Mouse (Mus musculus): ENCODE results near the gene Tas2r135. TPM values are rescaled to one million over a fixed set of nuclear protein-coding genes. Genes with fewer than 3 reads are reported as not detected.

The Tas2r135 gene
- not detected in 2 replicates for total RNA-seq (2012; rRNA removed)
- polyA plus RNA-seq (2012; ENCODE audit: insufficient read depth in 1 of 2, insufficient read length in 2 of 2, low read depth in 1 of 2, low replicate concordance in 2 of 2, missing spikeins in 1 of 2), result not detected

GRCm38 (mm10) chr6:42405134-42405533 lies at the start of gene Tas2r135:
Gene Tas2r135, plus strand, starts transcription at chr6:42405434.
- Histone ChIP-seq H3K27ac (ENCODE audit: control insufficient read depth, low read depth, low read length) (no peak within 1 kb of the TSS), H3K4me1 (ENCODE audit: control insufficient read depth in 1 of 2, insufficient read depth in 2 of 2, low read length in 2 of 2) (no peaks in the 10 kb centered on the region), H3K9ac (ENCODE audit: control insufficient read depth, low read depth, low read length, poor library complexity, severe bottlenecking) (no peak within 1 kb of the TSS), H3K79me2 (ENCODE audit: control insufficient read depth, insufficient read depth, low read length, poor library complexity) (no peaks in the 10 kb centered on the region), H3K36me3 (ENCODE audit: control insufficient read depth in 1 of 2, insufficient read depth in 2 of 2, low read length in 2 of 2) (no peaks in the 10 kb centered on the region), H3K9me3 (replicated peaks; ENCODE audit: insufficient read depth, low read length) (no peaks in the 10 kb centered on the region), H3K27me3 (ENCODE audit: control insufficient read depth in 1 of 2, insufficient read depth in 2 of 2, low read length in 2 of 2) (no peaks in the 10 kb centered on the region; a peak in 1 of 4 replicates), H3K4me3 (ENCODE audit: control insufficient read depth in 1 of 2, insufficient read depth in 1 of 2, low read depth in 2 of 2, low read length in 2 of 2) (no peak within 1 kb of the TSS)
- TF ChIP-seq POLR2AphosphoS2 (IDR thresholded peaks at IDR 0.05; ENCODE audit: low read length) (no peak), MAZ (IDR thresholded peaks at IDR 0.05; ENCODE audit: low read depth, low read length) (no peak), TBP (IDR thresholded peaks at IDR 0.05; ENCODE audit: low read depth, low read length) (no peak), NELFE (IDR thresholded peaks at IDR 0.05; ENCODE audit: low read depth, low read length) (no peak), TCF12 (IDR thresholded peaks at IDR 0.05; ENCODE audit: low read depth, low read length) (no peak), UBTF (IDR thresholded peaks at IDR 0.05; ENCODE audit: borderline replicate concordance, insufficient read depth, low read depth, low read length) (no peak)
- no peak for DNase-seq (ENCODE audit: low read depth, low spot score)

DNA sequence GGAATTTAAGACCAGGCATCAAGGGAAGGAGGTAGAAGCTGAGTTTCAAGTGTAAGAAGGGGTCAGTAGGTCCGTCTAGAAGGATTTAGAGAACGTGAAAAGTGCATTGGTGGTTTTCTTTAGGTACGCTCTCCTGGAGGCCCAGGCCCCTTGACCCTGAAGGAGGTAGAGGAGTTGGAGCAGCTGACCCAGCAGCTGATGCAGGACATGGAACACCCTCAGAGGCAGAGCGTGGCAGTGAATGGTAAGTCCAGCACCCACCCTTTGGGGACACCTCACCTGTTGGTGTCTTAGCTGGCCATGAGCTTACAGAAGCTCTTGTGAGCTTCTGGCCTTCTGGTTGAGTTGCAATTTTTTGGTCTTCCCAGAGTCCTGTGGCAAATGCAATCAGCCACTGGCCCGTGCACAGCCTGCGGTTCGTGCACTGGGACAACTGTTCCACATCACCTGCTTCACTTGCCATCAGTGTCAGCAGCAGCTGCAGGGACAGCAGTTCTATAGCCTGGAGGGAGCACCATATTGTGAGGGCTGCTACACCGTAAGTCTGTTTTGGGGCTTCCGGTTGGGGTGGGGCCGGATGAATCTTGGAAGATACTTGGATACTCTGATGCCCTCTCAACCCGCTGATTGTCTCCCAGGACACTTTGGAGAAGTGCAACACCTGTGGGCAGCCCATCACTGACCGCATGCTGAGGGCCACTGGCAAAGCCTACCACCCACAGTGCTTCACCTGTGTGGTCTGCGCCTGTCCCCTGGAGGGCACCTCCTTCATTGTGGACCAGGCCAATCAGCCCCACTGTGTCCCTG lies 49.2 kb upstream of the Tas2r135 start:
- no peaks in the 10 kb centered on the region for H3K9me3 ChIP-seq (replicated peaks; ENCODE audit: insufficient read depth, low read length)
- H3K4me3 ChIP-seq (ENCODE audit: control insufficient read depth in 1 of 2, insufficient read depth in 1 of 2, low read depth in 2 of 2, low read length in 2 of 2), result no peak overlapping the region
- H3K27me3 ChIP-seq (ENCODE audit: control insufficient read depth in 1 of 2, insufficient read depth in 2 of 2, low read length in 2 of 2), result no peaks in the 10 kb centered on the region
- H3K36me3 ChIP-seq (ENCODE audit: control insufficient read depth in 1 of 2, insufficient read depth in 2 of 2, low read length in 2 of 2), result peaks cover 0 to 29% of the 10 kb centered on the region in 2 experiments; a peak in 3 of 4 replicates
- no peak overlapping the region for H3K27ac ChIP-seq (ENCODE audit: control insufficient read depth, low read depth, low read length)
- no peaks in the 10 kb centered on the region for H3K79me2 ChIP-seq (ENCODE audit: control insufficient read depth, insufficient read depth, low read length, poor library complexity)
- no peak overlapping the region for H3K9ac ChIP-seq (ENCODE audit: control insufficient read depth, low read depth, low read length, poor library complexity, severe bottlenecking)
- no peak for TF ChIP-seq POLR2AphosphoS5 (IDR thresholded peaks at IDR 0.05; ENCODE audit: borderline replicate concordance, low read depth, low read length)
- TF ChIP-seq ZMIZ1 (IDR thresholded peaks at IDR 0.05; ENCODE audit: low read depth, low read length), result no peak
- TF ChIP-seq NRF1 (IDR thresholded peaks at IDR 0.05; ENCODE audit: insufficient read depth, low read depth, low read length, poor library complexity, severe bottlenecking), result no peak
- no peak for TF ChIP-seq MYB (IDR thresholded peaks at IDR 0.05; ENCODE audit: low read depth, low read length)
- no peak for TF ChIP-seq TAL1 (IDR thresholded peaks at IDR 0.05; ENCODE audit: low read length)
- no peak for TF ChIP-seq TBP (IDR thresholded peaks at IDR 0.05; ENCODE audit: low read depth, low read length)
- peaks cover 11 to 40% of the 10 kb centered on the region in 2 experiments for H3K4me1 ChIP-seq (ENCODE audit: control insufficient read depth in 1 of 2, insufficient read depth in 2 of 2, low read length in 2 of 2)
- no peak for DNase-seq (ENCODE audit: low read depth, low spot score)

DNA sequence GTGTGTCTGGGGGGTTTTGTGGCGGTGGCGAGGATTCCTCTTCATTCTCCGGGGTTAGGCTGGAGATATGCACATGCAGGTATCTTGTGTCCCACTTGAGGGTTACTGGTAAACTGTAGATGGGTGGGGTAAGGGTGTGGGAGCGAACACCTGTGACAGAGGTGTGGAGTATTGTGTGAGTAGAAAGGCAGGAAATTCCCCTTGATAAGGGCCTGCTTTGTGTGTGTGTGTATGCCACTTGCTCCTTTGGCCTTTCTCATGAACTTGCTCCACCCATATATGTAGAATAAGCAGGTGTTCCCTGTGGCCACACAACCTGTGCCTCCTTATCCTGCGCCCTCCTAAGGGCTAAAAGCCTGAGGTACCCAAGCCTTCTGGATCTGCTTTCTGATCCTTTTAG lies 48.3 kb upstream of the Tas2r135 start:
- Histone ChIP-seq H3K4me1 (ENCODE audit: control insufficient read depth in 1 of 2, insufficient read depth in 2 of 2, low read length in 2 of 2) (peaks cover 9 to 35% of the 10 kb centered on the region in 2 experiments), H3K36me3 (ENCODE audit: control insufficient read depth in 1 of 2, insufficient read depth in 2 of 2, low read length in 2 of 2) (peaks cover 0 to 22% of the 10 kb centered on the region in 2 experiments; a peak in 3 of 4 replicates), H3K27me3 (ENCODE audit: control insufficient read depth in 1 of 2, insufficient read depth in 2 of 2, low read length in 2 of 2) (no peaks in the 10 kb centered on the region), H3K9ac (ENCODE audit: control insufficient read depth, low read depth, low read length, poor library complexity, severe bottlenecking) (no peak overlapping the region), H3K79me2 (ENCODE audit: control insufficient read depth, insufficient read depth, low read length, poor library complexity) (no peaks in the 10 kb centered on the region), H3K9me3 (replicated peaks; ENCODE audit: insufficient read depth, low read length) (no peaks in the 10 kb centered on the region), H3K27ac (ENCODE audit: control insufficient read depth, low read depth, low read length) (no peak overlapping the region), H3K4me3 (ENCODE audit: control insufficient read depth in 1 of 2, insufficient read depth in 1 of 2, low read depth in 2 of 2, low read length in 2 of 2) (no peak overlapping the region)
- TF ChIP-seq ETS1 (IDR thresholded peaks at IDR 0.05; ENCODE audit: low read depth, low read length) (no peak), ZKSCAN1 (IDR thresholded peaks at IDR 0.05; ENCODE audit: low read depth, low read length) (no peak), POLR2A (IDR thresholded peaks at IDR 0.05; ENCODE audit: control insufficient read depth in 1 of 2, insufficient read depth in 1 of 2, low read depth in 1 of 2, low read length in 2 of 2, poor library complexity in 1 of 2) (no peak), NELFE (IDR thresholded peaks at IDR 0.05; ENCODE audit: low read depth, low read length) (no peak), USF1 (IDR thresholded peaks at IDR 0.05; ENCODE audit: low read depth, low read length) (no peak), MXI1 (IDR thresholded peaks at IDR 0.05; ENCODE audit: low read depth, low read length) (no peak)
- DNase-seq (ENCODE audit: low read depth, low spot score), result no peak
